Mouse (Mus musculus) C2C12 (cell line): ENCODE results near the gene Ifi203.
"Not testable (repeated sequence)": the region's sequence is repeated elsewhere in the genome, so short reads cannot be mapped to it uniquely, and the experiment has no call there.

Source experiments
- CEBPB ChIP-seq: IDR thresholded peaks from one replicate; pipeline ENCODE4 v1.6.1; 2011; ENCODE audit warnings: low read depth, mild to moderate bottlenecking, control low read depth, moderate library complexity
- CTCF ChIP-seq: IDR thresholded peaks from one replicate; pipeline ENCODE4 v1.5.1; 2011; ENCODE audit not compliant: control insufficient read depth, insufficient read depth, insufficient read length
- FOSL1 ChIP-seq: IDR thresholded peaks from one replicate; pipeline ENCODE4 v1.8.0; 2011; ENCODE audit warnings: mild to moderate bottlenecking, low read length; ENCODE audit not compliant: poor library complexity, insufficient read depth, severe bottlenecking
- MAX ChIP-seq: IDR thresholded peaks from one replicate; pipeline ENCODE4 v1.6.1; 2011; ENCODE audit warnings: mild to moderate bottlenecking, control low read depth
- MYOD1 ChIP-seq: IDR thresholded peaks from one replicate; pipeline ENCODE4 v1.6.1; 2011; ENCODE audit warnings: low read depth; ENCODE audit not compliant: control insufficient read depth, insufficient read length
- MYOG ChIP-seq: IDR thresholded peaks from one replicate; pipeline ENCODE4 v1.6.1; 2011; ENCODE audit not compliant: control insufficient read depth, insufficient read length; ENCODE audit errors: extremely low read depth
- USF1 ChIP-seq: IDR thresholded peaks from one replicate; pipeline ENCODE4 v1.6.1; 2011; ENCODE audit warnings: low read depth, mild to moderate bottlenecking, control low read depth, moderate library complexity

DNA sequence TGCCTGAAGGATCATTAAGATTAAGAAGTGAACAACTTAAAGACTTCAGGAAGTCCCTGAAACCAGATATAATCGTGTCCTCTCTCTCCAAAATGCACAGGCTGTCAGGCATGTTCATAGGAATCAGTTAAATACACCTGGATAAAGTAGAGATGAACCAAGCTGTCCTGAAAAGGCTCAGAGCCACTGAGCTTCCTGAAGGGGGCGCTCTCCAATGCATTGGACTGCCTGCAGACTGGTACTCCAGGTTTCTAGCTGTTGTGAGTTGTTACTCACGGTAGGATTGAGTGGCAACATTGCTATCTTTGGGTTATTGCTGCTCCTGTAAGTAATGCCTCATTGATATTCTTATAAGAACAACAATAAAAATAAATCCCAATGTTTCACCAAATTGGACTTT is 23.2 kb downstream of the Ifi203 start:
- TF ChIP-seq MYOG, MYOD1, CTCF, MAX, USF1, CEBPB, FOSL1: not testable (repeated sequence)
